Mouse (Mus musculus) cerebellum, postnatal 36 days (tissue): ENCODE measurements around the gene Cdk17.
A peak's percentile ranks its signal among the peaks of the same experiment; 100 is the strongest.

Source experiments
- DNase-seq, 2 experiments: peaks; one replicate each; pipeline ENCODE4 v3.0.0; 2021 to 2022; ENCODE audit warnings: mixed read lengths in 2 of 2

Cdk17 gene

GRCm38 (mm10) chr10:93171182-93171855 lies 10.6 kb downstream of the Cdk17 start:
- no peak for DNase-seq

GRCm38 (mm10) chr10:93177471-93177870 lies 16.8 kb downstream of the Cdk17 start:
- DNase-seq: no peak

DNA sequence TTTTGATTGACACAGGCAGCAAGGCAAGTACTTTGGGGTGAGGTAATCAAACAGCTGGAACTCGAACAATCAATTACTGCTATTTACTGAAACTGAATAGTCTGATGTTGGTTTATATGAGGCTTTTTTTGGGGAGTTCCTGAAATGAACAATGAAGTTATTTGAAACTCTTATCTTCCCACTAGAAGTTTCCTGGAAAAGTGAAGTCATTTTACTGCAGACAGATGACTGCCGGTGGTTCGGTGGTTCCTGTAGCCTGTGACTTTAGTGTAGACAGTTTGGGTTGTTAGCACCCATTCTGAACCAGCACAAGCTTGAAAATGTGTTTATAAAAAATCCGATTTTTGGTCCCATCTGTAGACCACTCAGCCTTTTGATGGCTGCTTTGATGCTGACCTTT lies 17.2 kb downstream of the Cdk17 start:
- no peak for DNase-seq

DNA sequence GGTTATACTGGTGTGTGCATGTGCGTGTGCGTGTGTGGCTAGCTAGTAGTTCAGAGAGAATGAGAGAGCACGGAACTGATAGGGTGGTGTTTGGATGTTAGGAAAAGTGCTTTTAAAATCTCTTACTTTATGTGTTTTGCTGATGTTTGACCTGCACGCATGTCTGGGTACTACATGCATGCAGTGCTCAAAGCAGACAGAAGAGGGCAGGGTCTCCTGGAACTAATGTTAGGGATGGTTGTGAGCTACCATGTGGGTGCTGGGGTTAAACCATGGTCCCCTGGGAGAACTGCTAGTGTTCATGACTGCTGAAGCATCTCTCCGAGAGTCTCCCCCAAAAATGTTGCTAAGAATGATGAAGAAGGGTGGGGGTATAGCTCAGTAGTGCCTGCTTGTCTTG lies 18.0 kb downstream of the Cdk17 start:
- DNase-seq: no peak

DNA sequence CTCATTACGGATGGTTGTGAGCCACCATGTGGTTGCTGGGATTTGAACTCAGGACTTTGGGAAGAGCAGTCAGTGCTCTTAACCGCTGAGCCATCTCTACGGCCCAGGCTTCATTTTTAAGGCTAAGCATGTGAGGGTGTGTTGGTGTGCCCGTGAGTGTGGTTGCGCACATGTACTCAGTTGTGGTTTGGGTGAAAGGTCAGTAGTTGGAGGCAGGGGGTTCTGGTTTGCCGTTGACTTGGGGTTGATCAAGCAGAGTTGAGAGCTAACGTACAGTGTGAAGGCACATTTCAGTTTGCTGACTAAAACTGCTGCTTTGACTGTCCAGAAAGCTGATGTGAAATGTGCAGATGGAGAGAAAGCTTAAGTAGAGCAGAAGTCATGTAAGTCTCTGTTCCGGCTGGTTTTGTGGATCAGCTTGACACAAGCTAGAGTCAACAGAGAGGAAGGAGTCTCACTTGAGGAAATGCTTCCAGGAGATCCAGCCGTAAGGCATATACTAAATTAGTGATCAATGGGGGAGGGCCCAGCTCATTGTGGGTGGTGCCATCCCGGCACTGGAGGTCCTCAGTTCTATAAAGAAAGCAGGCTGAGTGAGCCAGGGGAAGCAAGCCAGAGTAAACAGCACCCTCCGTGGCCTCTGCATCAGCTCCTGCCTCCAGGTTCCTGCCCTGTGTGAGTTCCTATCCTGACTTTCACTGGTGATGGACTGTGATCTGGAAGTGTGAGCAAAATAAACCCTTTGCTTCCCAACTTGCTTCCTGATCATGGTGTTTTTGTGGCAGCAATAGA lies 19.2 kb downstream of the Cdk17 start:
- DNase-seq: no peak

DNA sequence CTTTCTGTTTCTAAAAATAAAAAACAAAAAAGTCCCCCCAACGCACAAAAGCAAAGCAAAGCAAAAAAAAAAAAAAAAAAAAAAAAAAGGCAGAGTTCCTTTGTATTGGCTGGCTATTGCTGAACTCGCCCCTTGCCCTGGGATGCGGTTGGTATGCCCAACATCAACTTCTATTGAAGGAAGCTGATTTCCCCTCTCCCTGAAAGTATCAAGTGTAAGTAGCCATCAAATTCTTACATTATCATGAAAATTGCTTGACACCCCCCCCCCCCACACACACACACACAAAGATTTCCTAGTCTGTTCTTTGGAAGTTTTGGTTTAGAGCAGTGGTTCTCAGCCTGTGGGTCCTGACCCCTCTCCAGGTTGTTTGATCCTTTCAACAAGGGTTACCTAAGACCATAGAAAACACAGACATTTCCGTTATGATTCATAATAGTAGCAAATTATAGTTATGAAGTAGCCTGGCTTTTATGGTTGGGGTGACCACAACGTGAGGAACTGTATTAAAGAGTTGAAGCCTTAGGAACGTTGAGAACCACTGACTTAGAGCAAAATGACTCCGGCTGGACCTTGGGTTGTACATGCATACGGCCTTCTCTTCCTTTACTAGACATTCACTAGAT lies 23.8 kb downstream of the Cdk17 start:
- DNase-seq: no peak

DNA sequence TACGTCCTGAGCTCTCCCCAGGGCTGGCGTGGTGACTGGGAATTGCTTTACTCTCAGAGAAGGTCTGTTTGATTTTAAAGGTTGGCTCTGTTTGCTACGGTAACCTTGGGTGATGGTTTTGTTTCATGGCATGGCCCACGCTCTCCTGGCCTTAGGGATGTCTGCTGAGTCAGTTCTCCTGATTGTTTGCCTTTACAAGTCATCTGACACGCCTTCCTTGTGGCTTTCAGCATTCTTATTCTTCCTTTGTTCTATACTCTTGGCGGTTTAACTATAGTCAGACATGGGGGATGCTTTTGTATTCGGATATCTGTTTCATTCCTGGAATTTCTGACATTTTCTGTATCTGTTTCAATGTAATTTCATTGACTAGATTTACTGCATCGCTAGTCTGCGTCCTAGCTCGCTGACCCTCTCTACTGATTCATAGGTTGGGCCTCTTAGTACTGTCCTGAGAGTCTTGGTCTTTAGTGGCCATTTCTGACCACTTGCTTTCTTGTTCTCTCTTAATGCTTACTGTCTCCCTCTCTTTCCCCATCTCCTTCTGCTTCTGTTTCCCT lies 27.8 kb downstream of the Cdk17 start:
- DNase-seq: no peak

DNA sequence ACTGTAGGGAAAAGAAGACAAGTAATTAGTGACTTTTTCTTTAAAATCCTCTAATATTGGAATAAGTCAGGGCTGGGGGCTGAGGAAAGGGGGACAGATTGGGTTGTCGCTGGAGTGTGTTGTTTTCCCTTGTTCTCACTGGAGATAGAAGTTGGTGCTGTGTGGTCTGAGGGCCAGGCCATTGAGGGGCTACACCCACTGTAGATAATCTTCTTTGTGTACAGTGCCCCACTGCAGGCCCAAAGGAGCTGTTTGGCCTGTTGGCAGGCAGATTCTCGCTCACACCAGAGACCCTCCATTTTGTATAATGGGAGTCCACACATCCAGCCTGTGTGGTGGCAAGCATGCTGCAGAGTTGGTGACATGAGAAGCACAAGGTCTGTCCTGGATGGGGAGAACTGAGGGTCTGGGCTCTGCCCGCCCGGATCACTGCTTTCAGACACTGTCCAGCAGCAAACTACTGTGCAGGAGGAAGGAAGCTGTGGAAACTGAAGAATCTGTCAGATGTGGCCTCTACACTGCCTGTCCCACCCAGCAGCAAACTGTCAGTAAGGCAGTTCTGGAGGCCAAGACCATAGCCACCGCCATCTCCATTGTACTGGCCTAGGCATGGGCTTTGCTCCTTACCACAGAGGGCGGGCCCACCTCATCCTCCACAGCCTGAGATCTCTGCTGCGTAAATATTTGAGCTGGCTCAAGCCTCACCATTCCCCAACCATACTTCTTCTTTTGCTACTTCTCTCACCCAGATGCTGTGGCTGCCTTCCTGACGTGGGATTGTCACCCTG lies 30.0 kb downstream of the Cdk17 start:
- no peak for DNase-seq

- peak; percentile 41 to 43 for DNase-seq
Measured at GRCm38 (mm10) chr10:93197092-93197491, 36.4 kb downstream of the Cdk17 start.

DNA sequence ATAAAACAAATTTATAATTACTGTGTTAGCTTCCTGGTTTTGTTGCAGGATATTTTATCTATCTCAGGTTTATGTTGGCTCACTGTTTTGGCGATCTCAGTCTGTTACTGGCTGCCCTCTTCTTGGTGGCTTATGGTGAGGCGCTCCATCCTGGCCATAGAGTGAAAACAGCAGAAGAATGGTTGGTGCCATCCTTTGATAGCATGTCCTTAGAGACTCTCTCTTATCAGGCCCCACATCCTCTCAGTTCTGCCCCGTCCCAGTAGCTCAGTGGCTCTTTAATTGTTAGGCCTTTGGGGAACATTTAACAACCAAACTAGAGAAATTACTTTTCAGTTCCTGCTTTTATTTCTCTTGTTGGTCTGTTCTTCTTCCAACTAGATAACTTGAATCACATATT lies 38.3 kb downstream of the Cdk17 start:
- no peak for DNase-seq

- DNase-seq: peak in 1 of 2 experiments; percentile 34
Measured at GRCm38 (mm10) chr10:93201846-93202458, 41.3 kb downstream of the Cdk17 start.

DNA sequence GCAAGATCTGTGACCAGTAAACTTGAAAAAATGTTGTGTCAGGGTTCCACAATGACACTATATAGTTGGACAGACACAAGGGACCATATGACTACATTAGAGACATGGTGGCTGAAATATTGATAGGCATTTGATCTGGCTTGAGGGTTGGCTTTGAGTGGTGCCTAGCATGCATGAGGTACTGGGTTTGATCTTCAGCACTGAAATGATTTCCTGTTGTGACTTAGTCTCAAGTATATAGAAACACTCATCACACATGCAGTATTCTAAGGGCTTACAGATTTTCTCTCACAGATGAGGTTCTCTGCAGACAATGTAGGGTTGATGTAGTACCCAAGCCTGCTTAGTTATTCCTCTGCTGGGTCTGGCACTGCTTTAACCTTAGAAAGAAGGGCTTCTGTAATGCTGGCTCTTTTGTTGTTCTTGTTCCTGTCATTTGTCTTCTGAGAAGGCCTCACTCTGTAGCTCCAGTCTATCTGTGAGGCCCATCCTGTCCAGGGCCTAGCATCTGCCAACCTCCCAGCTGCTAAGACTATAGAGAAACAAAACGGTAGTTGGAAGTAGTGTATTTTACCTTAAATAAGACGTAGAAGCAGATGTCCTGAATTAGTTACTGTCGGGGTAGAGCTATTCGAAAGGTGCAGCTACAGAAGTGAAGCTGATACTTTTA lies 44.7 kb downstream of the Cdk17 start:
- DNase-seq: no peak

GRCm38 (mm10) chr10:93207176-93207575 lies 46.5 kb downstream of the Cdk17 start:
- no peak for DNase-seq

- DNase-seq: no peak
Measured at GRCm38 (mm10) chr10:93212699-93213098, 52.0 kb downstream of the Cdk17 start.

DNA sequence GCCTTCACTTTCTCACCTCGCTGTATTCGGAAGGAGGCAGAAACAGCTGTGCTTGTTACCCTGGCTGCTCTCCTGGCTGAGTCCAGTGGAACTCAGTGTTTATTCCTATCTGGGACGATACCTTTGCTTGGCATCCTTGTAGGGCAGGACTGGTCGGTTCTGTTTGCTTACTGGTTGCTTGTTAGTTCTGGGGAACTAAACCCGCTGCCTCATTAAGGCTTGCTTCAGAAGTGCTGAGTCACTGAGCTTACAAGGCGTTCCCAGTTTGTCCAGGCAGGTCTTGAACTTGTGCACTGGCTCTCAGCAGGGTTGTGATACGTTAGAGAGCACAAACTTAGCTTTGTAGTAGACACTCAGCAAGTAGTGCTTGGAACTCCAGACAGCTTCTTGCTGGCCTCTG lies 52.7 kb downstream of the Cdk17 start:
- no peak for DNase-seq

DNA sequence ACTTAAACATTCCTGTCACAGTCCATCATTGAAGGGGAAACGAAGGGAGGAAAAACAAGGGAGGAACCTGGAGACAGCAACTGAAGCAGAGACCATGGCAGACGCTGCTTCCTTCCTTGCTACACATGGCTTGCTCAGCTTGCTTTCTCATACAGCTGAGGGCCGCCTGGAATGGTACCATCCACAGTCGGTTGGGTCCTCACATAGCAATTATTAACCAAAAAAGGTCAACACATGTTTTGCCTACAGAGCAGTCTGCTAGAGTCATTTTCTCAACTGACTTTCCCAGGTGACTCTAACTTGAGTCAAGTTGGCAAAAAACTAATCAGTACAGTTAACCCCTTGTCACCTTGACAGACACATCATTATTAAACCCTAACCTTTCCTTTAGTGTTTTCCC lies 53.6 kb downstream of the Cdk17 start:
- no peak for DNase-seq

GRCm38 (mm10) chr10:93215051-93215763 lies 54.5 kb downstream of the Cdk17 start:
- DNase-seq: peak; percentile 45 to 51

DNA sequence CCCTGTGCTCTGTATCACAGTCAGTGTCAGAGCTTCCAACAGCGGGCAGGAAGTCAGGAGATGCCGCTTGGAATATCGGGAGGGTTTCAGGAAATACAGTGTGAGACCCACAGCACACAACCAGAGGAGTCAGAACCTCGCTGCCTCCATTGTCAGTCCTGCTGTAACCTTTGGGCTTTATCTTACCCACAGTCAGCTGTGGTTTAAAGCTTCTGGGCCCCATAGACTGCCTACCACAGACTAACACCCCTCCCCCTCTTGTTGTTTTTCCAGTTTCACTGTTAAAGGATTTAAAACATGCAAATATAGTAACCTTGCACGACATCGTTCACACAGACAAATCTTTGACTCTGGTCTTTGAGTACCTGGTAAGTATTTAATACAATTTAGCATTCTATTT lies 65.1 kb downstream of the Cdk17 start:
- DNase-seq: no peak

DNA sequence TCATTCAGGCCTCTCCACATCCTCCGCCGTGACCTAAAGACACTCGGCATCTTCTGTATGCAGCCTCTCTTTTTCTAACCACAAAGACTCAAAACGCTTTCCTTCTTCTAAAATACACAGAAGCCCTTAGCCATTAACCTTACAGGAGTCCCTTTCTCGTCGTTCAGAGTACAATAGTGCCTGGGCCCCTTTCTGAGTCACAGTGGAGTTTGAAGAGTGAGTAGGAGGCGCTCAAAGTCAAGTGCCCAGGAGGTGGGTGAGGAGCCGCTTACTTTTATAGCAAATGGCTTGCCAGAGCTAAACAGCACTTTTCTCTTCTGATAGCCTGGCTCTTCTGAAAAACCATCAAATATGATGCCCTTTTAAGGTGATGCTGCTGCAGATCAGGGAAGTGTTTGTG lies 67.2 kb downstream of the Cdk17 start:
- no peak for DNase-seq

GRCm38 (mm10) chr10:93228401-93229007 lies 67.8 kb downstream of the Cdk17 start:
- no peak for DNase-seq

DNA sequence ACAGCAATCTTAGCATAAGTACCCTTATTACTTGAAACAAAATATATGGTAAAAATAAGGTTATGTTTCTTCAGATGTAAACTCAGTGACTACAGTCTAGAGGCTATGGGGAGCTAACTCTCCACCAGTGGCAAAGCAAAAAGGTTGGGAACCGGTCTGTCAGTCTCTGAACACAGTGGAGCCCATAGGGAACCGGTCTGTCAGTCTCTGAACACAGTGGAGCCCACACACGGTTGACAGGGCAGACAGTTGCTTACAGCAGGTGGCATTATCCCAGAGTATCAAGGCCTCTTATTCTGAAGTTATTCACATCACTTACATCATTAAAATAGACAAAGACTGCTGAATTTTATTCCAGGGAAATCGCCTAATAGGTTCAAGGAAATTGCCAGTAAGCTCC lies 70.8 kb downstream of the Cdk17 start:
- no peak for DNase-seq
